Comparison of ENCODE assay signal across 8 mouse cellular contexts in the genomic region with DNA sequence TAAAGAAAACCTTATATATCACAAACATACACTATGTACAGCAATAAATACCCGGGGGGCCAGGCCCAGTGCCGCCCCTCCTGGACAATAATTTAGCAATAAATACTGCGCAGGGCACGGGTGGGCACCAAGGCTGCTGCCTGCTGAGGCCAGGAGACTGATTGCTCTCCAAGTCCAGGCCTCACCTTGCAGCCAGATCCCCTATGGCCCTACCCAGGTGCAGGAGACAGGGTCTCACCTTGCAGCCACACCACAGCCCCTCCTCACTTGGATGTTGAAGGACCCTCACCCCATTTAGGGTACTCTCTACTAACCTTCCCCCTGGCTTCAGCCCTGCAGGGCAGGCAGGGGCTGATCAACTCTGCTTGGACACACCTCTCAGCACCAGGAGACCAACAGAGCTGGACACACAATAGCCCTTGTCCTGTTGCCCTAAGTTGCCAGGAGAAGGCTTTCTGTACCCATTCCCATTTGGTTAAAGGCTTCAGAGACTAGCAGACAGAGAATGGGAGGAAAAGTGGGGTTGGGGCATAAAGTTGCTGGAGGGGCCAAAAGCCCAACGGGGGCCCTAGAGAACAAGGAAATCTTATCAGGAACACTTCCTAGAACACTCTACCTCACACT. TPM values are rescaled to one million over a fixed set of nuclear protein-coding genes. Genes with fewer than 3 reads are reported as not detected.
DNase-seq lines count a peak whose midpoint lies in the region; ATAC-seq and TF ChIP-seq lines count a peak whose summit lies in the region.

TSS of gene Sirt7 (minus strand) at position 89 of the 624 bp plus-strand sequence.

- 17% methylated on average over 5 of the region's 5 CpGs for WGBS in limb, embryonic 13.5 days
- 12% methylated on average over 5 of the region's 5 CpGs for whole genome bisulfite sequencing in olfactory bulb, adult 2 months

- H3K36me3 ChIP-seq in limb, embryonic 13.5 days, result peaks cover 58% of the 10 kb centered on the region

- H3K4me2 ChIP-seq in limb, embryonic 13.5 days (replicated peaks), result peak within 1 kb of the TSS; percentile 100

- TF ChIP-seq CTCF in olfactory bulb, adult 2 months (IDR thresholded peaks at IDR 0.05; ENCODE audit: insufficient read depth, low read depth, low read length), result no peak

- peaks cover 24% of the 10 kb centered on the region for H3K4me1 ChIP-seq in limb, embryonic 13.5 days
- H3K4me1 ChIP-seq in olfactory bulb, adult 2 months (ENCODE audit: control insufficient read depth, insufficient read depth, low read length), result peaks cover 29% of the 10 kb centered on the region

- peak; percentile 25; the same call in 1 of the 2 replicates for ATAC-seq in limb, embryonic 13.5 days (ENCODE audit: low FRiP score, low read depth)

- H3K4me3 ChIP-seq in limb, embryonic 13.5 days, result peak within 1 kb of the TSS; percentile 96
- peak within 1 kb of the TSS; percentile 90 for H3K4me3 ChIP-seq in olfactory bulb, adult 2 months (ENCODE audit: insufficient read depth, low read depth, low read length)

- peak within 1 kb of the TSS; percentile 76 for H3K9ac ChIP-seq in limb, embryonic 13.5 days

- H3K9me3 ChIP-seq in limb, embryonic 13.5 days, result no peaks in the 10 kb centered on the region

- no peak for DNase-seq in frontal cortex, adult 2 months (ENCODE audit: extremely low spot score in 1 of 2, low spot score in 1 of 2)
- no peak for DNase-seq in frontal cortex, postnatal 25 days (ENCODE audit: low spot score in 2 of 2)
- peak; percentile 19 for DNase-seq in urinary bladder, adult 2 months (ENCODE audit: low spot score)
- DNase-seq in urinary bladder, postnatal 25 days (ENCODE audit: low spot score), result no peak
- no peak for DNase-seq in heart, postnatal 4 days
- DNase-seq in spleen, adult 18-20 months, result no peak

- H3K27ac ChIP-seq in limb, embryonic 13.5 days, result peak within 1 kb of the TSS; percentile 61
- H3K27ac ChIP-seq in olfactory bulb, adult 2 months (ENCODE audit: insufficient read depth, low read depth, low read length), result 0 out of 2 replicates have a peak within 1 kb of the TSS, but pooled peaks have one; percentile 22

- no peaks in the 10 kb centered on the region for H3K27me3 ChIP-seq in limb, embryonic 13.5 days

- no peak for TF ChIP-seq POLR2A in olfactory bulb, adult 2 months (IDR thresholded peaks at IDR 0.05; ENCODE audit: insufficient read depth, low read depth, low read length)

RNA-seq across cellular contexts. Expression of gene Sirt7, which starts in this region (rescaled TPM):
- polyA plus RNA-seq in frontal cortex, adult 2 months (2012; rRNA removed), result 99.4 and 101 TPM in 2 replicates
- 78.6 and 107 TPM in 2 replicates for polyA plus RNA-seq in urinary bladder, adult 2 months (2012; rRNA removed)
- 10 to 100 TPM; 10.2 to 11.7 TPM for total RNA-seq in heart, postnatal 4 days (2021)
- 25.6 and 28.8 TPM in 2 replicates for polyA plus RNA-seq in limb, embryonic 13.5 days (2015; fragmentation: Nextera tagmentation; extraction: Ambion mirVana)
- polyA plus RNA-seq in olfactory bulb, adult 2 months (2012; ENCODE audit: insufficient read depth, insufficient read length, low replicate concordance, missing spikeins), result not detected in 2 replicates

Comparison
In these comparisons a context has a peak if more than half of its experiments do, and no peak if none do; other contexts are left out.
1. RNA of gene Sirt7 (polyA plus RNA-seq): 78.6 to 107 TPM in urinary bladder, adult 2 months, 99.4 to 101 TPM in frontal cortex, adult 2 months and 25.6 to 28.8 TPM in limb, embryonic 13.5 days; not detected in olfactory bulb, adult 2 months; every median in the first group is over 10 times any median in the second.